Mouse (Mus musculus): ENCODE results near the gene Rilp. TPM values are rescaled to one million over a fixed set of nuclear protein-coding genes. Genes with fewer than 3 reads are reported as not detected.

Rilp gene
- polyA plus RNA-seq, 1 experiment from 2014 or later = 0.44 TPM

GRCm38 (mm10) chr11:75530325-75530724 is 20.4 kb downstream of the Rilp start:
- DNase-seq (ENCODE audit: low spot score) = peak; percentile 96
- Histone ChIP-seq H3K27ac (replicated peaks) (peak overlapping the region; percentile 94), H3K4me1 (peaks cover 36% of the 10 kb centered on the region), H3K36me3 (no peaks in the 10 kb centered on the region), H3K9me3 (replicated peaks) (no peaks in the 10 kb centered on the region), H3K27me3 (ENCODE audit: low read depth, poor library complexity, severe bottlenecking) (peaks cover 12% of the 10 kb centered on the region), H3K4me3 (peak overlapping the region; percentile 87)
- WGBS = 0% methylated on average over 10 of the region's 10 CpGs

GRCm38 (mm10) chr11:75530845-75531373 is 21.0 kb downstream of the Rilp start:
- no peak for DNase-seq (ENCODE audit: low spot score)
- H3K4me1 ChIP-seq = peaks cover 37% of the 10 kb centered on the region
- H3K36me3 ChIP-seq = no peaks in the 10 kb centered on the region
- H3K4me3 ChIP-seq = peak overlapping the region; percentile 87
- peak overlapping the region; percentile 94 for H3K27ac ChIP-seq (replicated peaks)
- 0% methylated on average over 31 of the region's 31 CpGs for WGBS
- no peaks in the 10 kb centered on the region for H3K9me3 ChIP-seq (replicated peaks)
- peaks cover 12% of the 10 kb centered on the region for H3K27me3 ChIP-seq (ENCODE audit: low read depth, poor library complexity, severe bottlenecking)

DNA sequence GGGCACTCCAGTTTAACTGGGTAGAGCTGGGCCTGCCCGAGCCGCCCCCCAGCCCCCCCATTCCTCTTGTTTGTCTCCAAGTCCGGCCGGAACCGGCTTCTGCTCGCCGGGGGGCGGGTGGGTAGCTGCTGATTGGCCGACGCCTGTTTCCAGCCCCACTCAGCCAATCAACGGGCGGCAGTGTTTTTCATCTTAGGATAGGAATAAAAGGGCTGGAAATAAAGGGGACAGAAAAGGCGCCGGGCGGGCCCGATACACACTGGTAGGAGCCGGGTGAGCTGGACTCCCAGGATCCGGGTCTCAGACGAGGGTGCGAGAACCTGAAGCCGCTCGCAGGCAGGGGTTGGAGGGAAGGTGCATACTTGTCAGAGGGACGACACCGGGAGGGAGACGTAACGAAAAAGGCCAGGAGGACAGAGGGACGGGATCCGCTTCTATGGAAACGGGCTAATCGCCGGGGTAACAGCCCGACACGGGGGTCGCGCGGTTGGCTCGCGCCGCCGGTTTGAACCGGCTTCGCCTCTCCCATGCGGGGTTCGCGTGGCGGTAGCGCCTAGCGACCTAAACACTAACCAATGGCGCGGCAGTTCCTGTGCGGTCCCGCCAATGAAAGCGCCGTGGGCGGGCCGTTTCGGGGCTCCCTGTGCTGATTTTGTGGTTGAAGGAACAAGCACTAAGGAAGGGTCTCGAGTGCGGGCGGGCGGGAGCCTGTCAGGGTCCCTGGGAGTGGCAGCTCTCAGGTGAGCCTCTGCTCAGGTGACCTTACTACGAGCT is 21.8 kb downstream of the Rilp start, which contains the start of gene Slc43a2:
Gene Slc43a2, plus strand, starts transcription at position 226 of the 774 bp plus-strand sequence.
- WGBS = under 1% methylated on average over 62 of the region's 62 CpGs

DNA sequence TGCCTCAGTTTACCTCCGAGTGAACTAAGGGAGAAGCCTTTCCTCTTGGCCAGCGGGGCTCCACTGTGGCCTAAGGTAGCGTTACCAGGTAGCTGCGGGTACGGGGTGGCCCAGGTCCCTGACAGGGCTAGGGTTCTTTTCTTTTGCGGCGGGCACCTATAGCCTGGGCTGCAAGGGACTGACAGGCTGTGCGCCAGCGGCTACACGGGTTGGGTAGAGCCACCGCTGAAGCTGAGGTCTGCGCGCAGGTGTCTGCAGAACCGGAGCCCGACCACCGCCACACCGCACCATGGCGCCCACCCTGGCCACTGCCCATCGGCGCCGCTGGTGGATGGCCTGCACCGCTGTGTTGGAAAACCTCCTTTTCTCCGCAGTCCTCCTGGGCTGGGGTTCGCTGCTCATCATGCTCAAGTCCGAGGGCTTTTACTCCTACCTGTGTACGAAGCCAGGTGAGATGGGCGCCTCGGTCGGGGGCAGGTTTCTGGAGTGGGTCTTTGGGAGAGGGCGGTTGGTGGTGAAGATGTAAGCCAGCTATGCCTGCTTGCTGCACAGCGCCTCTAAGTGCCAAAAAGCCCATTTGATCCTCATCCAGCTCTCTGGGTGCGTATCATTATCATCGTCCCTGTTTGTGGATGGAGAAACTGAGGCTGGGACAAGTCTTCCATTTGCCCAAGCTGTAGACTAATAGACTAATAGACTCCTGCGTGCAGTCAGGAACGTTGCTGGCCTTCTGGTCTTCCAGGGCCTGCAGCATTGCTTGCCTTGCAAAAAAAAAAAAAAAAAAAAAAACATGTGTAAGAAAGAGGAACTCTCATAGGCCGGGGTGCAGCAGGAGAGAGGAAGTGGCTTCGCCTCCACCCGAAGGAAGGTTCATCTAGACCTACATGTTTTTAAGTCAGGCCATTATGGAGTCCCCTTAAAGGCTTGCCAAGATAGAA is 22.7 kb downstream of the Rilp start:
- H3K4me1 ChIP-seq = peaks cover 40% of the 10 kb centered on the region

More for the DNA sequence above, 21.8 kb downstream of the Rilp start, which contains the start of gene Slc43a2:
- Histone ChIP-seq H3K9me3 (replicated peaks) (no peaks in the 10 kb centered on the region), H3K27ac (replicated peaks) (peak within 1 kb of the TSS; percentile 94), H3K27me3 (ENCODE audit: low read depth, poor library complexity, severe bottlenecking) (peaks cover 12% of the 10 kb centered on the region), H3K4me1 (peaks cover 37% of the 10 kb centered on the region), H3K36me3 (no peaks in the 10 kb centered on the region), H3K4me3 (peak within 1 kb of the TSS; percentile 87)
- DNase-seq (ENCODE audit: low spot score) = peak; percentile 95

GRCm38 (mm10) chr11:75533314-75534015 is 23.6 kb downstream of the Rilp start:
- Histone ChIP-seq H3K36me3 (no peaks in the 10 kb centered on the region), H3K4me1 (peaks cover 49% of the 10 kb centered on the region), H3K27me3 (ENCODE audit: low read depth, poor library complexity, severe bottlenecking) (peaks cover 12% of the 10 kb centered on the region), H3K4me3 (peak overlapping the region; percentile 87; the same call in 1 of the 2 replicates), H3K9me3 (replicated peaks) (no peaks in the 10 kb centered on the region), H3K27ac (replicated peaks) (no peak overlapping the region)
- WGBS = 84% methylated on average over 6 of the region's 6 CpGs
- no peak for DNase-seq (ENCODE audit: low spot score)

More for the DNA sequence above, 22.7 kb downstream of the Rilp start:
- peak overlapping the region; percentile 87 for H3K4me3 ChIP-seq
- peak; percentile 36 for DNase-seq (ENCODE audit: low spot score)
- peaks cover 12% of the 10 kb centered on the region for H3K27me3 ChIP-seq (ENCODE audit: low read depth, poor library complexity, severe bottlenecking)
- no peaks in the 10 kb centered on the region for H3K36me3 ChIP-seq
- 15% methylated on average over 38 of the region's 38 CpGs for WGBS
- H3K27ac ChIP-seq (replicated peaks) = peak overlapping the region; percentile 94
- H3K9me3 ChIP-seq (replicated peaks) = no peaks in the 10 kb centered on the region

DNA sequence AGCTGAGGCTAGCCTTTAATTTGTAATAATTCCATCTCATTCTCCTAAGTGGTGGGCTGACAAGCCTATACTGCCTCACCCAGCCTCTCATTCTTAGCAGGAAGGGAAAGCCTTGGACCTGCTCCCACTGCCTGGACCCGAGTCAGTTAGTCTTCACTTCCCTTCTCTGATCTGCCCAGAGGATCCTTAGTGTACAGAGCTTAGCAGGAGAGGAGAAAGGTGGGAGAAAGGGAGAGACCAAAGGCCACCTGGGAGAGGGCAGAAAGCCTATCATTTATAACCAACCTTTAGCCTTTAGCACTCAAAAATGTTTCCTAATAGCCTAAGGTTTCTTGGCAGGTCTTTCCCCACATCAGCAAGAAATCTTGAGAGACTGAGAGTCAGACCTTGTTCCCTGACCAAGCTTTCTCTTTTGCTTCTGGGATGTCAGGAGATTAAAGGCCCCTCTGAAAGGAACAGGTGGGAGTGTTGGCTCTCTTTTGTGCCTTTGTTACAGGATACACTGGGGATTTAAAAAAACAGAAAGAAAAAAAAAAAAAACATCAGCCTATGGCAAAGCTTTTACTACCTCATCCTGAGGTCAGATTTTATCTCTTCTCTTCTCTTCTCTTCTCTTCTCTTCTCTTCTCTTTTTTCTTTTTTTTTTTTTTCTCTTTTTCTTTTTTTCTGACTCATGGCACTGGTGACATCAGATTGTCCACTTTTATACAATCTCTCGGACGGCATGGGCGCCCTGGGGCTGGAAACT is 24.6 kb downstream of the Rilp start:
- no peak for DNase-seq (ENCODE audit: low spot score)
- Histone ChIP-seq H3K27me3 (ENCODE audit: low read depth, poor library complexity, severe bottlenecking) (peaks cover 12% of the 10 kb centered on the region), H3K9me3 (replicated peaks) (no peaks in the 10 kb centered on the region), H3K4me3 (no peak overlapping the region), H3K4me1 (peaks cover 51% of the 10 kb centered on the region), H3K27ac (replicated peaks) (no peak overlapping the region), H3K36me3 (no peaks in the 10 kb centered on the region)
- WGBS = 54% methylated on average over 4 of the region's 4 CpGs

DNA sequence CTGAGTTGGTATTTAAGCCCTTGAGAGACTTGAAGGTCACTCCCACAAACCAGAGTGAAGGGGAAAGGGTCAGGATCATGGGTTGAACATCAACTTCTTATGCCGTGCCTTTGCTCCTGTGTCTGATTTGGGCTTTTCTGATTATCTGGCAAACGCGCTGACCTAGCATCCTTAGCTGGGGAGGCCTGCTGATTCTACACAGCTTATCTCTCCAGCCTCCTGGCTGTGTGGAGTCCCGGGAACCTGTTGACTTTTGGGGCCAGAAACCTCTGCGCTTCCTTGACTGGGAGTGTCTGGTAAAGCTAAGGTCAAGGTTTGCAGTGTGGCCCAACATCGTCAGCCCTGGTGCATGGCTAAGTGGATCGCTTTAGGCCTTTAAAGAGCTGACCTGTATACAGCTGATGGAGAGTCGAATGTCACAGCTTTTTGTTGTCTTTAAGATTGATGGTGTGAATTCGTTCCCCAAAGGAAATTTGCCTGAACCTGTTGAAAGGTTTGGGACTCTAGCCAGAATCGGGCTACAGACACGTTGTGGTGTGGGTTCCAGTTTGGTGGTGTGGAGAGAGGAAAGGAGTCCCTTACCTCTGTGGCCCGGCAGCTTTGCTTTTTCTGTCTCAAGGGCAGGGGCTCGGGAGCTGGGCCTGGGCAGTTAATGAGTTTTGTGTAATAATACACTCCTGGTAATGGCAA is 25.4 kb downstream of the Rilp start:
- no peak overlapping the region for H3K27ac ChIP-seq (replicated peaks)

DNA sequence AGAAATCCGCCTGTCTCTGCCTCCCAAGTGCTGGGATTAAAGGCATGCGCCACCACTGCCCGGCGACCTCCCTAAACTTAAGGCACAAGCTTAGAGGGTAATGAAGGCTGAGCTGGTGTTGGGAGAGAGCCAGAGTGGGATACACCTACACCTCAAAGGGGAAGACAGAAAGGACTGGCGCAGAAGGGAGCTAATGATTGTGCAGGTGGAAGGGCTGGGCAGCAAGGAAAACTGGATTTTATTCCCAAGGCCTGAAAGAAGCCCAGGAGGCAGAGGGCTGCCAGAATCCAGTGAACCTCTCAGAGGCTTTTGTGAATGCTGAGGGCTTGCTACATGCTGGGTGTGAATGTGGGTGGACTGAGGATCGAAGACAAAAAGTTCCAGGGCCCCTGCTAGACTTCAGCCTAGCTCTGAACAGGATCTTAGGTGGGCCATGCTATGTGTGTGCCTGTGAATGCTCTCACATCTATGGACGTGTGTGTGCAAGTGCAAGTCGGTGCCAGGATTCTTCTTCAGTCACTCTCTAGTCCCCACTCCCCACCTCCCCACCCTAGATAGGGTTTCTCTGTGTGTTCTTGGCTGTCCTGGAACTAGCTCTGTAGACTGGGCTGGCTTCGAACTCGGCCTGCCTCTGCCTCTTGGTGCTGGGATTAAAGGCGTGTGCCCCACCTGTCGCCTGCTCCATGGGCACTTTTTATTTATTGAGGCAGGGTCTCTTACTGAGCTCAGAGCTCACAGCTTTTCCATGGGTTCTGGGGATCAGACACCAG is 26.5 kb downstream of the Rilp start:
- WGBS = 90% methylated on average over 12 of the region's 12 CpGs

More for the DNA sequence above, 25.4 kb downstream of the Rilp start:
- WGBS = 66% methylated on average over 13 of the region's 13 CpGs
- Histone ChIP-seq H3K4me1 (peaks cover 53% of the 10 kb centered on the region), H3K27me3 (ENCODE audit: low read depth, poor library complexity, severe bottlenecking) (peaks cover 12% of the 10 kb centered on the region), H3K4me3 (no peak overlapping the region), H3K36me3 (no peaks in the 10 kb centered on the region), H3K9me3 (replicated peaks) (no peaks in the 10 kb centered on the region)
- no peak for DNase-seq (ENCODE audit: low spot score)

GRCm38 (mm10) chr11:75537025-75537414 is 27.1 kb downstream of the Rilp start:
- H3K27ac ChIP-seq (replicated peaks) = 0 out of 2 replicates have a peak overlapping the region, but pooled peaks have one; percentile 68
- no peak overlapping the region for H3K4me3 ChIP-seq
- no peaks in the 10 kb centered on the region for H3K9me3 ChIP-seq (replicated peaks)
- DNase-seq (ENCODE audit: low spot score) = no peak
- H3K27me3 ChIP-seq (ENCODE audit: low read depth, poor library complexity, severe bottlenecking) = peaks cover 12% of the 10 kb centered on the region
- 90% methylated on average over 8 of the region's 8 CpGs for WGBS
- no peaks in the 10 kb centered on the region for H3K36me3 ChIP-seq
- H3K4me1 ChIP-seq = peaks cover 53% of the 10 kb centered on the region

More for the DNA sequence above, 26.5 kb downstream of the Rilp start:
- no peak for DNase-seq (ENCODE audit: low spot score)
- peaks cover 55% of the 10 kb centered on the region for H3K4me1 ChIP-seq
- no peak overlapping the region for H3K27ac ChIP-seq (replicated peaks)
- H3K27me3 ChIP-seq (ENCODE audit: low read depth, poor library complexity, severe bottlenecking) = peaks cover 12% of the 10 kb centered on the region
- H3K9me3 ChIP-seq (replicated peaks) = no peaks in the 10 kb centered on the region
- H3K4me3 ChIP-seq = no peak overlapping the region
- H3K36me3 ChIP-seq = no peaks in the 10 kb centered on the region

DNA sequence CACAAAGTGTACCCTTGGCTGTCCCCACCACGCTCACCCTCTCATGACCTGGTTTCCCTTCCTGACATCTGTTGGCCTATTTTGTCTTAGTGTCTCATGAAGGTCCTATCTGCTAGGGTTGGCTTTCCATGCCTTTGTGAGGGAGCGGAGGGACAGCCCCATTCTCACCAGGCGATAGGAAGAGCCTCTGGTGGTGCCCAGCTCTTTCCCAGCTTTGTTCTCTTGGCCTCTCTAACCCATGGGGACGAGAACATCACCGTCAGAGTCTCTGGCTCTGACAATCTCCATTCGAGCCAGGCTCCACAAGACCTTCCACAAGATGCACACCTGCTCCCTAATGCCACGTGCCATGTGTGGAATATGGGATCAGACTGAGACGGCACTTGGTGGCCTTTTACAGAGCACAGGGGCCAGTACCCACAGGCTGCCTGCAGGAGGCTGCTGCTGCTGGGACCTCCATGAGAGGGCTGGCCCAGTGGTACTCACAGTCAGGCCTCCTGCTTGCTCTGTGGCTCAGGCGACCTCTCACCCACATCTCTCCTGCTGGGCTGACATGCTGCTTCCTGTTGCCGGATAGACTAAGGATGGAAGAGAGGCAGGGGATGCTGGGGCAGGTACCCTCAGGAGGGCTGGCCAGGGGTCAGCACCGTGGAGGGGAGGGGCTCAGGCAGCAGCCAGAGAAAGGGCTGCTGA is 27.7 kb downstream of the Rilp start:
- H3K9me3 ChIP-seq (replicated peaks) = no peaks in the 10 kb centered on the region
- DNase-seq (ENCODE audit: low spot score) = no peak
- no peaks in the 10 kb centered on the region for H3K36me3 ChIP-seq
- WGBS = 48% methylated on average over 11 of the region's 11 CpGs
- peaks cover 8% of the 10 kb centered on the region for H3K27me3 ChIP-seq (ENCODE audit: low read depth, poor library complexity, severe bottlenecking)
- H3K4me1 ChIP-seq = peaks cover 47% of the 10 kb centered on the region
- H3K4me3 ChIP-seq = no peak overlapping the region
- H3K27ac ChIP-seq (replicated peaks) = peak overlapping the region; percentile 68

All from midbrain, embryonic 10.5 days (tissue).